Mouse (Mus musculus) MEL (cell line): ENCODE data around the gene Kcnh4. TPM values are rescaled to one million over a fixed set of nuclear protein-coding genes. Genes with fewer than 3 reads are reported as not detected.
A peak's percentile ranks its signal among the peaks of the same experiment; 100 is the strongest.

Experiments
- DNase-seq: peaks from one replicate; pipeline ENCODE4 v3.0.0; 2011; ENCODE audit warnings: low read depth, low spot score
- H3K27ac ChIP-seq: 2 replicates; pipeline ENCODE4 v1.5.1; 2012; ENCODE audit warnings: low read depth, mild to moderate bottlenecking, control low read depth, low read length, moderate library complexity; ENCODE audit not compliant: control insufficient read depth
- H3K27me3 ChIP-seq, 2 experiments: fragments of 150-350 bp in 1 of 2; sonication (generic) in 1 of 2; 2 replicates each; pipeline ENCODE4 v1.6.1; 2012; ENCODE audit warnings: low read length in 2 of 2, mild to moderate bottlenecking in 2 of 2, improper control_type of control experiment in 1 of 2, moderate library complexity in 1 of 2; ENCODE audit not compliant: insufficient read depth in 2 of 2, control insufficient read depth in 1 of 2
- H3K36me3 ChIP-seq, 2 experiments: 2 replicates each; pipeline ENCODE4 v1.6.1; 2012 to 2014; ENCODE audit warnings: low read length in 2 of 2, improper control_type of control experiment in 1 of 2, inconsistent platforms in 1 of 2, mild to moderate bottlenecking in 1 of 2; ENCODE audit not compliant: insufficient read depth in 2 of 2, control insufficient read depth in 1 of 2
- H3K4me1 ChIP-seq, 2 experiments: fragments of 150-350 bp in 1 of 2; sonication (generic) in 1 of 2; 2 replicates each; pipeline ENCODE4 v1.6.1; 2012; ENCODE audit warnings: low read length in 2 of 2, improper control_type of control experiment in 1 of 2, mild to moderate bottlenecking in 1 of 2; ENCODE audit not compliant: insufficient read depth in 2 of 2, control insufficient read depth in 1 of 2
- H3K4me3 ChIP-seq, 2 experiments: fragments of 150-350 bp in 1 of 2; sonication (generic) in 1 of 2; 2 replicates each; pipeline ENCODE4 v1.5.1; 2012; ENCODE audit warnings: low read depth in 2 of 2, low read length in 2 of 2, mild to moderate bottlenecking in 2 of 2, moderate library complexity in 2 of 2, control low read depth in 1 of 2, improper control_type of control experiment in 1 of 2; ENCODE audit not compliant: control insufficient read depth in 1 of 2, insufficient read depth in 1 of 2
- H3K79me2 ChIP-seq: 2 replicates; pipeline ENCODE4 v1.6.1; 2012; ENCODE audit warnings: mild to moderate bottlenecking, low read length, moderate library complexity; ENCODE audit not compliant: control insufficient read depth, poor library complexity, insufficient read depth
- H3K9ac ChIP-seq: 2 replicates; pipeline ENCODE4 v1.6.1; 2012; ENCODE audit warnings: low read depth, mild to moderate bottlenecking, control low read depth, low read length, moderate library complexity; ENCODE audit not compliant: control insufficient read depth, poor library complexity, severe bottlenecking
- H3K9me3 ChIP-seq: fragments of 150-350 bp; sonication (generic); replicated peaks from 2 replicates; pipeline ENCODE4 v1.6.1; 2012; ENCODE audit warnings: mild to moderate bottlenecking, low read length, improper control_type of control experiment, moderate library complexity; ENCODE audit not compliant: insufficient read depth
- CHD1 ChIP-seq: IDR thresholded peaks from 2 replicates; pipeline ENCODE4 v1.6.1; 2012; ENCODE audit warnings: low read depth, mild to moderate bottlenecking, inconsistent platforms, low read length, improper control_type of control experiment
- CHD2 ChIP-seq: IDR thresholded peaks from 2 replicates; pipeline ENCODE4 v1.6.1; 2011; ENCODE audit warnings: low read length, improper control_type of control experiment
- E2F4 ChIP-seq: IDR thresholded peaks from 2 replicates; pipeline ENCODE4 v1.6.1; 2011; ENCODE audit warnings: low read depth, low read length, improper control_type of control experiment, borderline replicate concordance
- GABPA ChIP-seq: IDR thresholded peaks from 2 replicates; pipeline ENCODE4 v1.6.1; 2012; ENCODE audit warnings: low read depth, mild to moderate bottlenecking, inconsistent platforms, low read length, improper control_type of control experiment, moderate library complexity
- GATA1 ChIP-seq: IDR thresholded peaks from 2 replicates; pipeline ENCODE4 v1.6.1; 2011; ENCODE audit warnings: low read depth, low read length, improper control_type of control experiment
- JUND ChIP-seq: IDR thresholded peaks from 2 replicates; pipeline ENCODE4 v1.6.1; 2011; ENCODE audit warnings: low read depth, mild to moderate bottlenecking, improper control_type of control experiment, low read length
- MAFK ChIP-seq: IDR thresholded peaks from 2 replicates; pipeline ENCODE4 v1.6.1; 2011; ENCODE audit warnings: low read depth, mild to moderate bottlenecking, low read length, improper control_type of control experiment, borderline replicate concordance
- MEF2A ChIP-seq: IDR thresholded peaks from 2 replicates; pipeline ENCODE4 v1.6.1; 2014; ENCODE audit warnings: low read depth, mild to moderate bottlenecking, inconsistent platforms, low read length, improper control_type of control experiment; ENCODE audit not compliant: poor library complexity, insufficient replicate concordance, severe bottlenecking; ENCODE audit errors: extremely low read depth
- MXI1 ChIP-seq: IDR thresholded peaks from 2 replicates; pipeline ENCODE4 v1.6.1; 2011; ENCODE audit warnings: mild to moderate bottlenecking, low read depth, low read length, improper control_type of control experiment
- MYC ChIP-seq: IDR thresholded peaks from 2 replicates; pipeline ENCODE4 v1.6.1; 2011; ENCODE audit warnings: low read depth, mild to moderate bottlenecking, low read length, improper control_type of control experiment, moderate library complexity
- RAD21 ChIP-seq: IDR thresholded peaks from 2 replicates; pipeline ENCODE4 v1.6.1; 2011; ENCODE audit warnings: mild to moderate bottlenecking, low read depth, low read length, improper control_type of control experiment
- RCOR1 ChIP-seq: IDR thresholded peaks from 2 replicates; pipeline ENCODE4 v1.6.1; 2012; ENCODE audit warnings: low read depth, mild to moderate bottlenecking, inconsistent platforms, low read length, improper control_type of control experiment
- SMC3 ChIP-seq: IDR thresholded peaks from 2 replicates; pipeline ENCODE4 v1.6.1; 2011; ENCODE audit warnings: low read depth, low read length, improper control_type of control experiment
- ZC3H11A ChIP-seq: IDR thresholded peaks from 2 replicates; pipeline ENCODE4 v1.6.1; 2012; ENCODE audit warnings: low read depth, mild to moderate bottlenecking, inconsistent platforms, low read length, improper control_type of control experiment
- ZNF384 ChIP-seq: IDR thresholded peaks from 2 replicates; pipeline ENCODE4 v1.6.1; 2012; ENCODE audit warnings: low read depth, mild to moderate bottlenecking, inconsistent platforms, low read length, improper control_type of control experiment
- polyA plus RNA-seq, 2 experiments: library from polyadenylated mRNA; stranded (reverse) in 1 of 2; unstranded in 1 of 2; fragments of >175 nt in 1 of 2; fragments of >200 nt in 1 of 2; gene quantifications; 2 replicates each; pipeline versions ENCODE4 v1.2.1 to v1.2.4; 2012; ENCODE audit warnings: low replicate concordance in 2 of 2, low read depth in 1 of 2; ENCODE audit not compliant: insufficient read length in 2 of 2, insufficient read depth in 1 of 2, missing spikeins in 1 of 2
- total RNA-seq: library from RNA; depleted of rRNA; stranded (reverse); fragments of 300-350 nt; gene quantifications from 2 replicates; pipeline ENCODE4 v1.2.3, GENCODE M21; 2012

Gene Kcnh4
- total and polyA plus RNA-seq, 3 experiments: 0.04 to 0.08 TPM; not detected in 1

GRCm38 (mm10) chr11:100693154-100693553 lies 66.6 kb downstream of the Kcnh4 start:
- H3K36me3 ChIP-seq: no peaks in the 10 kb centered on the region
- no peak for DNase-seq
- TF ChIP-seq MEF2A: no peak
- TF ChIP-seq ZNF384: no peak
- TF ChIP-seq ZC3H11A: no peak
- TF ChIP-seq, all 39 proteins: peak for 0
- H3K4me3 ChIP-seq: no peak overlapping the region
- H3K27ac ChIP-seq: no peak overlapping the region
- H3K9ac ChIP-seq: no peak overlapping the region
- H3K27me3 ChIP-seq: no peaks in the 10 kb centered on the region; a peak in 1 of 4 replicates
- H3K79me2 ChIP-seq: no peaks in the 10 kb centered on the region
- H3K4me1 ChIP-seq: peaks cover 2 to 8% of the 10 kb centered on the region in 2 experiments; a peak in 2 of 4 replicates
- no peaks in the 10 kb centered on the region for H3K9me3 ChIP-seq

- Histone ChIP-seq H3K27ac (no peak within 1 kb of the TSS), H3K4me3 (peak within 1 kb of the TSS; percentile 48 to 70), H3K9ac (peak within 1 kb of the TSS; percentile 20), H3K79me2 (no peaks in the 10 kb centered on the region), H3K36me3 (no peaks in the 10 kb centered on the region)
- DNase-seq: peak; percentile 56
- TF ChIP-seq GATA1 (no peak), MYC (no peak), RCOR1 (0 out of 2 replicates have a peak, but pooled peaks have one; percentile 5)
- TF ChIP-seq, all 39 proteins: peak for 1
- peaks cover 2 to 8% of the 10 kb centered on the region in 2 experiments; a peak in 2 of 4 replicates for H3K4me1 ChIP-seq
- no peaks in the 10 kb centered on the region for H3K9me3 ChIP-seq
- H3K27me3 ChIP-seq: no peaks in the 10 kb centered on the region; a peak in 1 of 4 replicates
These were observed 67.6 kb downstream of the Kcnh4 start, which contains the start of gene Zfp385c for GRCm38 (mm10) chr11:100692164-100692616. Gene Zfp385c, minus strand, starts transcription at chr11:100692455.

GRCm38 (mm10) chr11:100690389-100690788 lies 69.4 kb downstream of the Kcnh4 start:
- no peak overlapping the region for H3K9ac ChIP-seq
- DNase-seq: no peak
- peaks cover 2 to 8% of the 10 kb centered on the region in 2 experiments; a peak in 2 of 4 replicates for H3K4me1 ChIP-seq
- H3K79me2 ChIP-seq: no peaks in the 10 kb centered on the region
- H3K27me3 ChIP-seq: no peaks in the 10 kb centered on the region; a peak in 1 of 4 replicates
- no peak for TF ChIP-seq GABPA
- no peak for TF ChIP-seq RAD21
- no peak for TF ChIP-seq MAFK
- no peak for TF ChIP-seq GATA1
- no peak for TF ChIP-seq E2F4
- TF ChIP-seq JUND: no peak
- TF ChIP-seq RCOR1: no peak
- TF ChIP-seq ZC3H11A: no peak
- no peak for TF ChIP-seq SMC3
- TF ChIP-seq CHD1: no peak
- TF ChIP-seq CHD2: no peak
- no peak for TF ChIP-seq MXI1
- TF ChIP-seq, all 39 proteins: peak for 0
- no peaks in the 10 kb centered on the region for H3K36me3 ChIP-seq
- no peak overlapping the region for H3K27ac ChIP-seq
- no peaks in the 10 kb centered on the region for H3K9me3 ChIP-seq
- H3K4me3 ChIP-seq: no peak overlapping the region
